Mouse (Mus musculus) neural tube, embryonic 12.5 days (tissue): Measurements from ENCODE around the gene Cars2. TPM values are rescaled to one million over a fixed set of nuclear protein-coding genes. Genes with fewer than 3 reads are reported as not detected.
"Not testable (repeated sequence)": the region's sequence is repeated elsewhere in the genome, so short reads cannot be mapped to it uniquely, and the experiment has no call there.

Source experiments
- ATAC-seq: fragments of 200-750 bp; cut with Nextera tagmentation; 2 replicates; pipeline ENCODE4 v1.8.0; 2017; ENCODE audit warnings: low read depth, mild to moderate bottlenecking, moderate TSS enrichment, moderate library complexity; ENCODE audit not compliant: low FRiP score
- H3K27ac ChIP-seq: fragments of 300-500 bp; sonication (generic); 2 replicates; pipeline ENCODE4 v1.5.1; 2016
- H3K27me3 ChIP-seq: fragments of 300-500 bp; sonication (generic); replicated peaks from 2 replicates; pipeline ENCODE4 v1.6.1; 2016; ENCODE audit warnings: mild to moderate bottlenecking
- H3K36me3 ChIP-seq: fragments of 300-500 bp; sonication (generic); 2 replicates; pipeline ENCODE4 v1.6.1; 2016; ENCODE audit warnings: mild to moderate bottlenecking
- H3K4me1 ChIP-seq: fragments of 300-500 bp; sonication (generic); 2 replicates; pipeline ENCODE4 v1.6.1; 2016
- H3K4me2 ChIP-seq: fragments of 300-500 bp; sonication (generic); replicated peaks from 2 replicates; pipeline ENCODE4 v1.6.1; 2016; ENCODE audit warnings: mild to moderate bottlenecking
- H3K4me3 ChIP-seq: fragments of 300-500 bp; sonication (generic); 2 replicates; pipeline ENCODE4 v1.5.1; 2016
- H3K9ac ChIP-seq: fragments of 300-500 bp; sonication (generic); 2 replicates; pipeline ENCODE4 v1.6.1; 2016; ENCODE audit warnings: mild to moderate bottlenecking
- H3K9me3 ChIP-seq: fragments of 300-500 bp; sonication (generic); 2 replicates; pipeline ENCODE4 v1.6.1; 2016; ENCODE audit warnings: mild to moderate bottlenecking
- WGBS: fragments of 180-500 bp; shearing (Covaris S2); methylation state at CpG from one replicate; pipeline ENCODE4 v1.1.7; 2016; 5-methylcytosine and 5-hydroxymethylcytosine counted together
- polyA plus RNA-seq: library from polyadenylated mRNA; unstranded; fragments of >200 nt; fragmentation: Nextera tagmentation; extraction: Ambion mirVana; gene quantifications from 2 replicates; pipeline ENCODE4 v1.2.1, GENCODE M21; 2016

Cars2 gene
- polyA plus RNA-seq, 1 experiment from 2014 or later = 22.7 TPM

DNA sequence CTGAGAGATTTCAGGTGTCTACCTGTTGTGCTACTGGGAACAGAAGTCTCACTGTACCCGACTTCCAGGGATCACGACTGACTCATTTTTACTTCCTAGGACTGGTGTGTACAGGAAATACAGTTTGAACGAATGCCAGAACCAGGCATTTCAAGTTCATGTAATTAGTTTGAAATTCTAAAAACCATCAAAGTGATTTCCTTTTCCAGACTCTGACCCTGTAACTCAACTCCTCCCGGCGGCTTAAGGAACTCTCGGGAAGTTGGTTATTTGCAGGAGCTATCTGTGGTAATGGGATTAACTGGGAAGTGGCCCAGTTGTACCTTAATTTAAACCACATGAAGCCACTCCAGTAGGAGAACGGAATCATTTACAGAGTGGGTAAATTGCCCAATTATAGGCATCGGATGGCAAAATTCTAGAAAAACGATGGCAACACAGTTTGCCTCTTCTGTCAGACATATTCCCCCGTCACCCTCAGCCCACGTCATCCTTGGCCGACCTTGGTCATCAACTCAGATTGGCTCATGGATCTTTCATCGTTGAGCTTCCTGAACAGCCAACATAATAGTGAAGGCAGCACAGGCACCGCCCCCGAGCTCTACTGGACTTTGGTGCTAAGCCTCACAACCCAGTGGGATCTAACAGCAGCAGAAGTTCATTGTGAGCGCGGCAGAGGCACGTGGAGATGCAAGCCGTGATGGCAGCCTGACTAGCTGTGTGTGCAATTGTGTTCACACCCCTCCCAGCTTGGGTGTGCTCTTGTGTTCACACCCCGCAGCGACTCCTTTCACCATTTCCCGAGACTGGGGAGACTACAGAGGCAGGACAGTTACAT is 18.9 kb upstream of the Cars2 start:
- no peak overlapping the region for H3K4me3 ChIP-seq
- WGBS = 92% methylated on average over 22 of the region's 22 CpGs
- no peak overlapping the region for H3K27ac ChIP-seq
- H3K4me2 ChIP-seq = no peak overlapping the region
- H3K9me3 ChIP-seq = no peaks in the 10 kb centered on the region
- no peaks in the 10 kb centered on the region for H3K4me1 ChIP-seq
- no peak for ATAC-seq
- H3K9ac ChIP-seq = no peak overlapping the region
- H3K27me3 ChIP-seq = no peaks in the 10 kb centered on the region
- H3K36me3 ChIP-seq = peaks cover 43% of the 10 kb centered on the region

DNA sequence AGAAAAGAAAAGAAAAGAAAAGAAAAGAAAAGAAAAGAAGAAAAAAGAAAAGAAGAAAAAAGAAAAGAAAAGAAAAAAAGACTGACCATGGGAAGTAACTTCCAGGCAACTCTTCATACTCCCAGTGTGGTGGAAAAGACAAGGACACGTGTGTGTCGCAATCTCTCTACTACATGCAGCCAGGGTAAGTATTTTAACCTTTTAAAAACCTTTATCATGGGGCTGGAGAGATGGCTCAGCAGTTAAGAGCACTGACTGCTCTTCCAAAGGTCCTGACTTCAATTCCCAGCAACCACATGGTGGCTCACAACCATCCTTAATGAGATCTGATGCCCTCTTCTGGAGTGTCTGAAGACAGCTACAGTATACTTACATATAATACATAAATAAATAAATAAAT is 17.6 kb upstream of the Cars2 start:
- H3K4me3 ChIP-seq, H3K27me3 ChIP-seq, H3K4me1 ChIP-seq, H3K9ac ChIP-seq, H3K9me3 ChIP-seq, ATAC-seq, H3K4me2 ChIP-seq, H3K27ac ChIP-seq: not testable (repeated sequence)
- H3K36me3 ChIP-seq = peaks cover 56% of the 10 kb centered on the region
- WGBS = 97% methylated on average over 2 of the region's 2 CpGs

DNA sequence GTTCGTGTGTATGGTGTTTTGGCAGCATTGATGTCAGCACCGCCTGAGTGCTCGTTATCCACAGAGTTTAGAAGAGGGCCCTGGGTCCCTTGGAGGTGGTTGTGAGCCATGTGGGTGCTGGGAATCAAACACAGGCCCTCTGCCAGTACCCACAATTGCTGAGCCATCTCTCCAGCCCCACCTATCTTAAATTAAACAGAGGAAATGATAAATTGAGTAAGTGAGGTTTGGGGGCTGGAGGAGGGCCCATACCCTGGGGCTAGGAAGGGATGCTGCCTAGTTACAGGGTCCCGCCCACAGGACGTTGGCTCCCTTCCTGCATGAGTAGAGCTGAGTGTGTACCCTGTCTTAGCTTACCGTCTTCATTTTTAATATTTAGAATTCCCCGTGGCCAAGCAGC is 14.1 kb upstream of the Cars2 start:
- 95% methylated on average over 7 of the region's 7 CpGs for WGBS
- Histone ChIP-seq H3K9ac (no peak overlapping the region), H3K4me1 (peaks cover 4% of the 10 kb centered on the region; the same call in 1 of the 2 replicates), H3K4me3 (no peak overlapping the region), H3K27me3 (no peaks in the 10 kb centered on the region), H3K4me2 (no peak overlapping the region), H3K27ac (no peak overlapping the region), H3K36me3 (peaks cover 67% of the 10 kb centered on the region), H3K9me3 (no peaks in the 10 kb centered on the region)
- no peak for ATAC-seq

DNA sequence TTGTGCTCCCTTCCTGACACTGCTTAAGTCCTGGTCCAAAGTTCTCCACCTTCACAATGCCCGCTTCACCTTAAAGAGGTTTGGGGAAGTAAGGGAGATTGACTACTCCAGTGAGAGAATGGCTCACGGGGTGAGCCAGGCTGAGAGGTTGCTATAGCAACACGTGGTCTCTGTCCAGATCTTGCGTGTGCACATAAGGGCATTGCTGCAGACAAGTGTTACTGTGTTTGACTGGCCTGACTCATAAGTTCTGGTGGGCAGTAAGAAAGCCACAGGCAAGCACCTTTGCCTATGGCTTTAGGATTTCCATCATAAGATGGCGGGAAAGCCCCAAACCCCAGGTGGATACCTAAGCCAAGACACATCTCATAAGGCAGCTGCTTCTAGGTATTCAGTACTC is 13.7 kb upstream of the Cars2 start:
- peaks cover 67% of the 10 kb centered on the region for H3K36me3 ChIP-seq

DNA sequence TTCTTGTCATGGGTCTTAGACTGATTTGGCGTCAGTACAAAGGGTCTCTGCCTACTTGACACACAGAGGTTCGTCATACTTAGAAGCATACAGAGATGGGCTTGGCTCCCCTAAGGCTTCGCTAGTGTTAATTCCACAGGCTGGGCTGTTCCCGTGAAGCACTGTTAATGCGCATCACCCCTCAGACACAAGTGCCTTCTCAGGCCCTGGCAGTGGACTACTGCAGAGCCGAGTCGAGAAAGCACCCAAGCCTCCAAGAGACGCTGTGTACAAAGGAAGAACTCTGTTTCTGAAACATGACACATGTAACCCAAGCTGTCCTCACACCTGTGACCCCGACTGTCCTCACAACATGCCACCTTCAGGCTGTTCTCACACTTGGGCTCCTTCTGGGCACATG is 9.6 kb upstream of the Cars2 start:
- ATAC-seq = no peak
- Histone ChIP-seq H3K4me3 (no peak overlapping the region), H3K27ac (no peak overlapping the region), H3K9ac (no peak overlapping the region), H3K4me1 (peaks cover 15% of the 10 kb centered on the region), H3K4me2 (no peak overlapping the region), H3K36me3 (peaks cover 36% of the 10 kb centered on the region), H3K27me3 (no peaks in the 10 kb centered on the region), H3K9me3 (no peaks in the 10 kb centered on the region)
- WGBS = 87% methylated on average over 9 of the region's 9 CpGs

More for the DNA sequence above, 13.7 kb upstream of the Cars2 start:
- Histone ChIP-seq H3K4me3 (no peak overlapping the region), H3K4me1 (peaks cover 8% of the 10 kb centered on the region), H3K9ac (no peak overlapping the region), H3K27me3 (no peaks in the 10 kb centered on the region), H3K9me3 (no peaks in the 10 kb centered on the region), H3K4me2 (no peak overlapping the region), H3K27ac (no peak overlapping the region)
- WGBS = 85% methylated on average over 5 of the region's 5 CpGs
- ATAC-seq = no peak

DNA sequence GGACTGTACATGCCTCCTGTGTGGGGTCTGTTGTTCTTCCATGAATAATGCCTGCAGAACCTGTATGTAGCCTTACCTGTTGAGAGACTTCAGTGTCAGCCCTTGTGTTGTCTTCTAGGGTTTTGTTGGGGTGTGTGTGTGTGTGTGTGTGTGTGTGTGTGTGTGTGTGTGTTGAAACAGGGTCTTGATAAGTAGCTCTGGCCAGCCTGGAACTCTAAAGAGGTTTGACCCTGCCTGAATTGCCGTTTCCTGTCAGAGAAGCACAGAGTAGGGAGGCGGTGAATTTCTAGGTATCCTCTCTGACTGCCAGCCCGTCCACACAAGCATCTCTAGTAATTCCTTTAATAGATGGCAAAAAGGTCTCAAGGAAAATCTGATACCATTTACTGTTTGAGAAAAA is 8.9 kb upstream of the Cars2 start:
- ATAC-seq = no peak
- Histone ChIP-seq H3K4me1 (peaks cover 15% of the 10 kb centered on the region), H3K27me3 (no peaks in the 10 kb centered on the region), H3K9ac (no peak overlapping the region), H3K9me3 (no peaks in the 10 kb centered on the region), H3K27ac (no peak overlapping the region), H3K36me3 (peaks cover 28% of the 10 kb centered on the region), H3K4me2 (peak overlapping the region; percentile 75; the same call in 1 of the 2 replicates), H3K4me3 (no peak overlapping the region)
- 85% methylated on average over 3 of the region's 3 CpGs for WGBS

DNA sequence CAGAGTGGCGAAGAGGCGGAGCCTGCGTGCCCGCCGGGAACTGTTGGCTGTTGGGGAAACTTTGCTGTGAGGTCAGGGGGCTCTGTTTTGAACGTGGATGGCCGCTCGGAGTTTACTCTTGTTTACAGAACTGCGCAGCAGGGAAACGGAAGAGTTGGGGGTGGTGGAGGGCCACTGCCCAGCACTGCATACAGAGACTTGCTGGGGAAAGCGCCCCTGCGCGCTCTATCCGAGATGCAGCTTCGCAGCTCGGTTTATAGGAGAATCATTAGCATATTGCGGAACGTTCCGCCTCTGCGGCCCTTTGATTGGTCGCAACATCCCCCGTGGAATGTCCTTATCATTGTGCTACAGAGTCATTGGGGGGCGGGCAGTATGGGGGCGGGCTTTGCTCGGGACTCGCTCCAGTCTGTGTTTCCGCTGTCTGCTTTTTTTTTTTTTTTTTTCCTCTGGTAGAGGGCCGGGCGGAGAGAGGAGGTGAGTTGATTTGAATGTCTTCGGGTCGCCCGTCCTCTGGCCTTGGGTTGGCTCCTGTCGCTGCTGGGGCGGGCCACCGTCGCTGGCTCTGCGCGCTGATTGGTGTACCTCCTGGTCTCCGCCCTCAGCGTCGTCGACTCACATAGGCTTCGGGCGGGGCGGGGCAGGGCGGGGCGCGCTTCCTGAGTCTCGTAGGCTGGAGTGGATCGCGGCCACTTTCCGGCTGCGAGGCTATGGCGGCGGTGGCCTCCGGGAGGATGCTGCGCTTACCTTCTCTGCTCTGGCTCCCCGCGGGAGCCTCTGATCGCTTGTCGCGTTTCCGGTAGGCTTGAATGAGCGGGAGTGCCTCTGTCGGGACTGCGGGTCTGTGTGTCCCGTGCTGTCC is 7.4 kb upstream of the Cars2 start:
- peak overlapping the region; percentile 95 for H3K4me3 ChIP-seq
- peaks cover 17% of the 10 kb centered on the region for H3K4me1 ChIP-seq
- peak overlapping the region; percentile 75 for H3K4me2 ChIP-seq
- no peaks in the 10 kb centered on the region for H3K27me3 ChIP-seq
- H3K9me3 ChIP-seq = no peaks in the 10 kb centered on the region
- peak overlapping the region; percentile 99 for H3K27ac ChIP-seq
- ATAC-seq = peak; percentile 67
- H3K36me3 ChIP-seq = peaks cover 13% of the 10 kb centered on the region
- peak overlapping the region; percentile 97 for H3K9ac ChIP-seq
- under 1% methylated on average over 67 of the region's 67 CpGs for WGBS

DNA sequence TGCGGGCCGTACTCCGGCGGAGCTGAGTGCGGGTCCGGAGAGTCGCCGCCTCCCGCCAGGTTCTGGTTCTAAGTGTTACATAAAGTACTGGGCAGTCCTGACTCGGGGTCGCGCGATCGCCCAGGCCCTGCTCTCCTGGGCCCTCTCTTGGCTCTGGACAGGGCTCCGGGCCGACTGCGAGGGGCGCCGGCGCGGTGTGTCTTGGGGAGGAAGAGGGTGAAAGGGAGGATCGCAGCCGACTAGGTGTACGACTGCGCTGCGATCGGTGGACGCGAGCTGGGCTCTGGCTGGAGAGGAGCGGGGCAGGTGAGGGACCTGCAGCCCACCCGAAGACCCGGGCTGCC is 6.8 kb upstream of the Cars2 start:
- 0 out of 2 replicates have a peak, but pooled peaks have one; percentile 0 for ATAC-seq
- H3K4me2 ChIP-seq = peak overlapping the region; percentile 75
- under 1% methylated on average over 29 of the region's 32 CpGs for WGBS

DNA sequence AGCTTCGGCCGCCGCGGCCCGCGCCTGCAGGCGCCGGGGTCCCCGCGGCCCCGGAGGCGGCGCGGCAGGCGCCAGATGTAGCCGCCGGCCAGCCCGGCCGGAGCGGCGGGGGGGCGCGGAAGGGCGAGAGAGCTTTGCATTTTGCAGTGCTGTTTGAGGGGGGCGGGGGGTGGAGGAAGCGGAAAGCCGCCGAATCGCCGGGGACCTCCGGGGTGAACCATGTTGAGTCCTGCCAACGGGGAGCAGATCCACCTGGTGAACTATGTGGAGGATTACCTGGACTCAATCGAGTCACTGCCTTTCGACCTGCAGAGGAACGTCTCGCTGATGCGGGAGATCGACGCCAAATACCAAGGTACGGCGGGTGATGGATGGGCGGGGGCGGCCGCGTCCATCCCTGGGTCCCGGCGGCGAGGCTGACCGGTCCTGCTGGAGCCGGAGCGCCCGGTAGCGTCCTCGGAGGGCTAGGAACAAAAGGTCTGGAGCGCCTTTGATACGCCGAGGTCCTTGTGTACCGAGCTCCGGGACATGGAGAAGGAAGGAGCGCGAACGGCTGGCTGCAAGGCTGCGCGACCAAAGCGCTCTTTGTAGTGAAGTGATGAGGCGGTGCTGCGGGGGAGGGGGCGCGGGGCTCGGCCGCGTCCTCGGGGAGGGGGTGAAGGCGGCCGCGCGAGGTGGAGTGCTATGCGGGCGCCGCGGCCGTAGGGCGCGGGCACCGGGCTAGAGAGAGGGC is 6.3 kb upstream of the Cars2 start:
- Histone ChIP-seq H3K4me2 (peak overlapping the region; percentile 75), H3K4me3 (peak overlapping the region; percentile 95), H3K27ac (peak overlapping the region; percentile 99), H3K9ac (peak overlapping the region; percentile 97), H3K9me3 (no peaks in the 10 kb centered on the region), H3K4me1 (peaks cover 17% of the 10 kb centered on the region), H3K27me3 (no peaks in the 10 kb centered on the region), H3K36me3 (peaks cover 8% of the 10 kb centered on the region)
- under 1% methylated on average over 68 of the region's 85 CpGs for WGBS
- no peak for ATAC-seq

More for the DNA sequence above, 6.8 kb upstream of the Cars2 start:
- Histone ChIP-seq H3K36me3 (peaks cover 13% of the 10 kb centered on the region), H3K27me3 (no peaks in the 10 kb centered on the region), H3K9me3 (no peaks in the 10 kb centered on the region), H3K9ac (peak overlapping the region; percentile 97), H3K27ac (peak overlapping the region; percentile 99), H3K4me3 (peak overlapping the region; percentile 95), H3K4me1 (peaks cover 17% of the 10 kb centered on the region)

DNA sequence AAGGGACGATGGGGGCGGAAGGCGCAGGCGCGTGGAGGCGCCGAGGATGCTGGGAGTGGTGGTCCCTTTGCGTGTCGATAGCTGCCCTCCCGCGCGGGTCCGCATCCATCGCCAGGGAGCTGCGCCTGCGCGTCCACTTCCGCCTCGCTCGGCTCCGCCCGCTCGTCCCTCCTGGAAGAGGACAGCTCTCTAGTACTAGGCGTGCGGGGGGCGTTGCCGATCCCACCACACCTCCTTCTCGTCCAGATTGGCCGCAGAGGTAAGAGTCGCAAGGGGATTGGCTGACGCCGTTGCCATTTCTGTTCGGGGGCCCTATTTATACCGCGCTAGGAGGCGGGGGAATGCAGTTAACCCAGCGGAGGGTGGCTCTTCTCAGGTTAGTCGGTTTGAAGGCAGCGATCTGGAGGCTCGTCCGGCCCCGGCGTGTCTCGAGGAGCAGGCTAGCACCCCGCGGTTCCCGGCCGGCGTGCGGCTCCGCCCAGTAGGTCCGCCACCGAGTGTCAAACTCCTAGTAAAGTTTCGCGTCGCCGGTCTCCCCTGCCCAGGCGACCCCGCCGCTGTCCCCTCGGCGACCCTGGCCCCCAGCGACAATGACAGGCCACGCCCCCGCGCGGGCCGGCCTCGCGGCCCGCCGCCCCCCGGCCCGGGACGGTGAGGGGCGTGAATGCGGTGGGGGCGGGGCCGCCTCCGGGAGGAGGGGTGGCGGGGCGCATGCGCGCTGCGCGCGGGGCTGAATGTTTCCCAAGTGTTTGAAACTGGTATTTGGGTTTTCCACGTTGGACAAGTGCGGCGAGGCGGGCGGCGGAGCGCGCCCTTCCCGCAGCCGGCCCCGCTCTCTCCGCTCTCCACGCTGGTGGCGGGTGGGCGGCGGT is 5.4 kb upstream of the Cars2 start:
- peak; percentile 91 for ATAC-seq
- H3K27me3 ChIP-seq = no peaks in the 10 kb centered on the region
- H3K9ac ChIP-seq = peak overlapping the region; percentile 97
- H3K9me3 ChIP-seq = no peaks in the 10 kb centered on the region
- H3K4me3 ChIP-seq = peak overlapping the region; percentile 95
- H3K27ac ChIP-seq = peak overlapping the region; percentile 99
- WGBS = under 1% methylated on average over 95 of the region's 103 CpGs
- H3K4me2 ChIP-seq = peak overlapping the region; percentile 75
- H3K4me1 ChIP-seq = peaks cover 19% of the 10 kb centered on the region
- H3K36me3 ChIP-seq = no peaks in the 10 kb centered on the region
